Mouse (Mus musculus): ENCODE results near the gene Pcbp3.

GRCm38 (mm10) chr10:76726866-76727265, 234.8 kb downstream of the Pcbp3 start:
- TF ChIP-seq POLR2A (IDR thresholded peaks at IDR 0.05; ENCODE audit: insufficient read depth, low read depth, low read length) (no peak), CTCF (IDR thresholded peaks at IDR 0.05; ENCODE audit: insufficient read depth, low read depth, low read length) (no peak)
